Mouse (Mus musculus) adrenal gland, adult 18-20 months (tissue): ENCODE results near the gene Ccdc141. TPM values are rescaled to one million over a fixed set of nuclear protein-coding genes. Genes with fewer than 3 reads are reported as not detected.
"Not testable (repeated sequence)": the region's sequence is repeated elsewhere in the genome, so short reads cannot be mapped to it uniquely, and the experiment has no call there.

ENCODE experiments used
- DNase-seq, 2 experiments: peaks; one replicate each; pipeline ENCODE4 v3.0.0; 2021 to 2022; ENCODE audit warnings: low spot score in 2 of 2
- total RNA-seq, 2 experiments: library from RNA; stranded (reverse); gene quantifications; 1 replicate in 1 of 2; 2 replicates in 1 of 2; pipeline ENCODE4 v1.2.3; 2021

Ccdc141 gene
- total RNA-seq, 2 experiments from 2014 or later, result 4.1 to 5.0 TPM

GRCm38 (mm10) chr2:77074373-77074772 lies 96.1 kb downstream of the Ccdc141 start:
- no peak for DNase-seq

GRCm38 (mm10) chr2:77073930-77074329 lies 96.5 kb downstream of the Ccdc141 start:
- DNase-seq, result peak in 1 of 2 experiments; percentile 10

GRCm38 (mm10) chr2:77065294-77065693 lies 105.1 kb downstream of the Ccdc141 start:
- DNase-seq, result no peak

- peak in 1 of 2 experiments; percentile 18 for DNase-seq
These were observed 108.6 kb downstream of the Ccdc141 start for GRCm38 (mm10) chr2:77061871-77062270.

- no peak for DNase-seq
These were observed 110.8 kb downstream of the Ccdc141 start for GRCm38 (mm10) chr2:77059596-77059995.

- DNase-seq, result no peak
These were observed 114.1 kb downstream of the Ccdc141 start for GRCm38 (mm10) chr2:77056367-77056766.

GRCm38 (mm10) chr2:77042912-77043311 lies 127.5 kb downstream of the Ccdc141 start:
- DNase-seq, result no peak

GRCm38 (mm10) chr2:77039683-77040082 lies 130.8 kb downstream of the Ccdc141 start:
- DNase-seq, result no peak

- DNase-seq, result no peak
These were observed 131.2 kb downstream of the Ccdc141 start for GRCm38 (mm10) chr2:77039281-77039680.

GRCm38 (mm10) chr2:77037211-77037610 lies 133.2 kb downstream of the Ccdc141 start:
- DNase-seq, result no peak

- DNase-seq, result no peak
These were observed 136.3 kb downstream of the Ccdc141 start for GRCm38 (mm10) chr2:77034112-77034511.

GRCm38 (mm10) chr2:77033322-77034060 lies 136.9 kb downstream of the Ccdc141 start:
- DNase-seq, result no peak

GRCm38 (mm10) chr2:77020649-77021048 lies 149.8 kb downstream of the Ccdc141 start:
- DNase-seq, result no peak

GRCm38 (mm10) chr2:77017735-77018134 lies 152.7 kb downstream of the Ccdc141 start:
- DNase-seq, result no peak

GRCm38 (mm10) chr2:77013449-77013848 lies 157.0 kb downstream of the Ccdc141 start:
- not testable (repeated sequence) for DNase-seq

- no peak for DNase-seq
These were observed 158.5 kb downstream of the Ccdc141 start for GRCm38 (mm10) chr2:77011981-77012380.

GRCm38 (mm10) chr2:77007015-77007414 lies 163.4 kb downstream of the Ccdc141 start:
- DNase-seq, result no peak

GRCm38 (mm10) chr2:77003148-77003547 lies 167.3 kb downstream of the Ccdc141 start:
- DNase-seq, result no peak

- no peak for DNase-seq
These were observed 172.1 kb downstream of the Ccdc141 start for GRCm38 (mm10) chr2:76998351-76998750.

GRCm38 (mm10) chr2:76992493-76993201 lies 177.8 kb downstream of the Ccdc141 start:
- DNase-seq, result no peak

GRCm38 (mm10) chr2:76987317-76987716 lies 183.1 kb downstream of the Ccdc141 start:
- DNase-seq, result no peak

- DNase-seq, result no peak
These were observed 186.1 kb downstream of the Ccdc141 start for GRCm38 (mm10) chr2:76984384-76984783.
